Mouse (Mus musculus) olfactory bulb, adult 2 months (tissue): ENCODE data around the gene Ahdc1.

Source experiments
- CTCF ChIP-seq: fragments of 200-500 bp; IDR thresholded peaks from 2 replicates; pipeline ENCODE4 v1.5.1; 2012; ENCODE audit warnings: low read depth, mild to moderate bottlenecking, low read length, moderate library complexity; ENCODE audit not compliant: insufficient read depth
- POLR2A ChIP-seq: fragments of 200-500 bp; IDR thresholded peaks from 2 replicates; pipeline ENCODE4 v1.6.1; 2012; ENCODE audit warnings: mild to moderate bottlenecking, low read depth, low read length, moderate library complexity; ENCODE audit not compliant: insufficient read depth

GRCm38 (mm10) chr4:133114762-133115161 lies 103.7 kb downstream of the Ahdc1 start:
- TF ChIP-seq POLR2A: no peak
- TF ChIP-seq CTCF: no peak
